Mouse (Mus musculus) forebrain, embryonic 16.5 days (tissue): Measurements from ENCODE around the gene Ndufs3. TPM values are rescaled to one million over a fixed set of nuclear protein-coding genes. Genes with fewer than 3 reads are reported as not detected.

Experiments used
- ATAC-seq: fragments of 200-750 bp; cut with Nextera tagmentation; 2 replicates; pipeline ENCODE4 v1.8.0; 2017; ENCODE audit warnings: mild to moderate bottlenecking, moderate library complexity
- H3K27ac ChIP-seq: fragments of 300-500 bp; sonication (generic); 2 replicates; pipeline ENCODE4 v1.5.1; 2014; ENCODE audit warnings: low read length, control low read depth
- H3K27me3 ChIP-seq: fragments of 300-500 bp; sonication (generic); replicated peaks from 2 replicates; pipeline ENCODE4 v1.6.1; 2014; ENCODE audit warnings: low read length; ENCODE audit not compliant: control insufficient read depth, insufficient read depth
- H3K36me3 ChIP-seq: fragments of 300-500 bp; sonication (generic); 2 replicates; pipeline ENCODE4 v1.6.1; 2014; ENCODE audit not compliant: control insufficient read depth, insufficient read depth
- H3K4me1 ChIP-seq: fragments of 300-500 bp; sonication (generic); replicated peaks from 2 replicates; pipeline ENCODE4 v1.6.1; 2014; ENCODE audit warnings: low read length; ENCODE audit not compliant: control insufficient read depth, insufficient read depth
- H3K4me2 ChIP-seq: fragments of 300-500 bp; sonication (generic); 2 replicates; pipeline ENCODE4 v1.6.1; 2014; ENCODE audit warnings: mild to moderate bottlenecking, low read length, control low read depth
- H3K4me3 ChIP-seq: fragments of 300-500 bp; sonication (generic); replicated peaks from 2 replicates; pipeline ENCODE4 v1.5.1; 2014; ENCODE audit warnings: mild to moderate bottlenecking, low read length, control low read depth
- H3K9ac ChIP-seq: fragments of 300-500 bp; sonication (generic); replicated peaks from 2 replicates; pipeline ENCODE4 v1.6.1; 2014; ENCODE audit warnings: low read depth, low read length, control low read depth
- H3K9me3 ChIP-seq: fragments of 300-500 bp; sonication (generic); 2 replicates; pipeline ENCODE4 v1.6.1; 2016; ENCODE audit warnings: low read length; ENCODE audit not compliant: control insufficient read depth
- WGBS: fragments of 180-500 bp; shearing (Covaris S2); extraction: QIAGEN DNeasy Blood & Tissue Kit; methylation state at CpG from one replicate; pipeline ENCODE4 v1.1.7; 2014; 5-methylcytosine and 5-hydroxymethylcytosine counted together
- polyA plus RNA-seq: library from polyadenylated mRNA; unstranded; fragments of >200 nt; fragmentation: Nextera tagmentation; extraction: Ambion mirVana; gene quantifications from 2 replicates; pipeline ENCODE4 v1.2.1, GENCODE M21; 2015

Ndufs3 gene
- polyA plus RNA-seq, 1 experiment from 2014 or later, result 212 TPM

DNA sequence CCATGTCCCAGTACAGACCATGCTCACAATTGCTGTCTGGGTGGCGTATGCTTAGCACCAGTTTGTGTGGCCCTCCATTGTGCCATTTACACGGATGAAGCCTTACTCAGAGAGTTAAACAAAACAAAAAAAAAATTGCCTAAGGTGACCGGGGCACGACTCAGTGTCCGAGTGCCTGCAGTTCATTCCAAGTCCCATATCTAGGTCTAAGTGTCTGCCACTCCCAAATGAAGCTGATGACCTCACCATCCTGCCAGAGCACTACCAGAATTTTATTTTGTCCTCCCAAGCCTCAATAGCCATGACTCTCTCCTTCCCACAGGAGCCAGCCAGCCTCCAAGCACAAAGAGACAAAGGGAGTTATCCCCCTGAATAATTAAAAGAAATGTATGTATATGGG is 17.0 kb downstream of the Ndufs3 start:
- Histone ChIP-seq H3K36me3 (peaks cover 4% of the 10 kb centered on the region; the same call in 1 of the 2 replicates), H3K9ac (peak overlapping the region; percentile 83), H3K4me3 (peak overlapping the region; percentile 72), H3K4me2 (peak overlapping the region; percentile 69), H3K27me3 (0 out of 2 replicates have a peak, but pooled peaks cover 6% of the 10 kb centered on the region), H3K9me3 (no peaks in the 10 kb centered on the region), H3K27ac (no peak overlapping the region), H3K4me1 (peaks cover 33% of the 10 kb centered on the region)
- 66% methylated on average over 5 of the region's 5 CpGs for WGBS
- no peak for ATAC-seq

DNA sequence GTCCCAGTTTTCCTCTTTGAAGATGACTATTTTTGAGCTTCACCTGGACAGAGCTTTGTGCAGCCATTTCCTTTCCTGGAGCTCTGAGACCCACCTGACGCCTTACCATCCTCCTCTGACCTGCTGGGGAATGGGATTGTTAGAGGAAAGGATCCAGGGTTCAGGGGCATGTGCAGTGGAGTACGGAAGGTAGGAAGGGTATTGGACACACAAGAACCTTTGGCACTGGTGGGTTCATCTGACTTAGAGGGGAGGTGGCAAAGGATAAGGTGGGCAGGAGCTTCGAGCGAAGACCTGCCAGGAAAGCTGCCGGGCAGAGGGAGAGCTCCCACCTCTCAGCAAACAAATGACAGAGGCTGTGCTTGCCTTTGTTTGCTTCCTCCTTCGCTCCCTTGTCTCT is 18.2 kb downstream of the Ndufs3 start:
- H3K9me3 ChIP-seq, result no peaks in the 10 kb centered on the region
- peaks cover 33% of the 10 kb centered on the region for H3K4me1 ChIP-seq
- peak overlapping the region; percentile 80 for H3K27ac ChIP-seq
- H3K9ac ChIP-seq, result peak overlapping the region; percentile 83
- no peak for ATAC-seq
- H3K27me3 ChIP-seq, result 0 out of 2 replicates have a peak, but pooled peaks cover 6% of the 10 kb centered on the region
- WGBS, result 27% methylated on average over 6 of the region's 6 CpGs
- peak overlapping the region; percentile 69 for H3K4me2 ChIP-seq
- no peaks in the 10 kb centered on the region for H3K36me3 ChIP-seq
- H3K4me3 ChIP-seq, result peak overlapping the region; percentile 72

DNA sequence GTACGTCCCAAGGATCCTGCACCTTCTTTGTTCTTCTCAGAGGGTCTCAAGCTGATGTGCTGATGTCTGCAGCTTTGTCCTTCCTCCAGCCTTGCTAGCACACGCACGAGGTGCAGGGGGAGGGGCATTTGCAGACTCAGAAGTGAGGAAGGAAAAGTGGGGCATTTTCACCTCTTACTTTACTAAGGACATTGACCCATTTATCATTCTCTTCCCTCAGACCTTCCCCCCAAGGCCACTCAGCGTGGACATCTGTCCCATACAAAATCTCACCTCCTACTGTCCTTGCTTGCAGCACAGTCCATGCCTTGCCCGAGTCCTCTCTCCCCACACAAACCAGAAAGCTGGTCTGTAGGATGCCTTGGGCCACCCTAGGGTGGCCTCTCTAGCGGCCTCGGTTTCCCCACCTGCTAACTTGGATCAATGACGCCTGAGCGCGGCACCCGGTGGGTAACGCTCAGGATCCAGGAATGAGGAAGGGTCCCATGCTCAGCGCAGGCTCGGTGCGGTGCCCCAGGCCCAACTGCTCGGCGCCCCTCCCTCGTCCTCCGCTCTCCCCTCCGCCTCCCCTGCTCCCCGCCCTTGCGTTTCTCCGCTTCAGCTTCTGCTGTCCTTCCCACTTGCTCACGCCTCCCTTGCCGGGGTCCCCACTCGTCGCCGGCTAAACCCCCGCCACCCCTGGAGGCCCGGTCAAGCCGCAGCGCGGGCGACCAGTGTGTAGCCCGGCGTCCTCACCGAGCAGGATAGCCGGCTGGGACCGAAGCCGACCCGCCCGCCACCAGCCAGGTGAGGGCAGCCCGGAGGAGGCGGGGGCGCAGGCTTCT is 19.2 kb downstream of the Ndufs3 start, which contains the start of gene C1qtnf4:
Gene C1qtnf4 (plus strand): TSS at position 643 of the 824 bp plus-strand sequence.
- no peaks in the 10 kb centered on the region for H3K9me3 ChIP-seq
- H3K4me1 ChIP-seq, result peaks cover 33% of the 10 kb centered on the region
- H3K4me2 ChIP-seq, result peak within 1 kb of the TSS; percentile 69
- 0 out of 2 replicates have a peak, but pooled peaks cover 6% of the 10 kb centered on the region for H3K27me3 ChIP-seq
- peak within 1 kb of the TSS; percentile 80 for H3K27ac ChIP-seq
- peak within 1 kb of the TSS; percentile 83 for H3K9ac ChIP-seq
- under 1% methylated on average over 45 of the region's 45 CpGs for WGBS
- ATAC-seq, result peak; percentile 84
- H3K36me3 ChIP-seq, result no peaks in the 10 kb centered on the region
- H3K4me3 ChIP-seq, result peak within 1 kb of the TSS; percentile 72

DNA sequence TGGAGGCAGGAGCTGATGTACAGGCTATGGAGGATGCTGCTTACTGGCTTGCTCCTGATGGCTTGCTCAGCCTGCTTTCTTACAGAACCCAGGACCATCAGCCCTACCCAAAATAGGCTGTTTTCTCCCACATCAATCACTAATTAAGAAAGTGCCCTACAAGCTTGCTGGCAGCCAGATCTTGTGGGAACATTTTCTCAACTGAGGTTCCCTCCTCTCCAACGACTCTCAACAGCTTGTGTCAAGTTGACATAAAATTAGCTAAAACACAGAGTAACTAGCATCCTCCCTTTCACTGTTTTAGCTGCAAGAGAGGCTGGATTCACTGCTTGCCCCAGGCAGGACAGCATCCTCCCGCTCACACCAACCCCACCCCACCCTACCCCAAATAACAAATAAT is 22.8 kb downstream of the Ndufs3 start:
- WGBS, result 76% methylated on average over 2 of the region's 2 CpGs
- Histone ChIP-seq H3K27me3 (no peaks in the 10 kb centered on the region), H3K4me2 (no peak overlapping the region), H3K36me3 (no peaks in the 10 kb centered on the region), H3K9me3 (no peaks in the 10 kb centered on the region), H3K27ac (no peak overlapping the region), H3K4me1 (peaks cover 16% of the 10 kb centered on the region), H3K4me3 (no peak overlapping the region), H3K9ac (no peak overlapping the region)
- ATAC-seq, result no peak

DNA sequence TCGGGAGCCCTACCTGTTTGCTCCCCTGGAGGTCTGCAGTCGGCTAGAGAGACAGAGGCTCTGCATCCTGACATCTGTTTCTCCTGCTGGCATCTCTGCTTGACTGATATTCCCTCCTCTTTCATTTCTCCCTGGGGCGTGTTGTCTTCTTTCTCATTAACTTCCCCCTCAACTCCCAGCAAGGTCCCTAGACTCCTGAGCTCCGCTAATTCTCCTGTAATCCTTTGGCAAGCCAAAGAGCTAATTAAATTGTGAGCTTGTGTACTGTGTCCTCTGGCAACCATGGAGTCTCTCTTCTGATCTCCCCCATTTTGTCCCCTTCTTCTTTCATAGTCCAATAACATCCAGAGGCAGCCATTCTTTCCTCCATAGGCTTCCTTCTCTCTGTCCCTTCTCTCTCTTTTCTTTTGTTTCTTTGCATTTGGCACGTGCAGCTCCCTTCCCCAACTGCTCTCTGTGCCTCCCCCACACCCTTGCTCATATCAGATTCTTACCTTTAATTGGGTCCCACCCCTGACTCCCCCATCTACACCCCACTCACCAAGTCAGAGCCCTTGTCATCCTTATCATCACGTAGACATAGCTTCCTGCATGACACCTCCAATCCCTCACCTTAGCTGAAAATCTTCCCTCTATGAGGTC is 24.4 kb downstream of the Ndufs3 start:
- peaks cover 11% of the 10 kb centered on the region for H3K4me1 ChIP-seq
- H3K27me3 ChIP-seq, result no peaks in the 10 kb centered on the region
- H3K4me3 ChIP-seq, result no peak overlapping the region
- no peak overlapping the region for H3K4me2 ChIP-seq
- H3K9ac ChIP-seq, result no peak overlapping the region
- no peaks in the 10 kb centered on the region for H3K9me3 ChIP-seq
- WGBS, result 5% methylated on average over 6 of the region's 6 CpGs
- ATAC-seq, result no peak
- H3K27ac ChIP-seq, result no peak overlapping the region
- no peaks in the 10 kb centered on the region for H3K36me3 ChIP-seq

DNA sequence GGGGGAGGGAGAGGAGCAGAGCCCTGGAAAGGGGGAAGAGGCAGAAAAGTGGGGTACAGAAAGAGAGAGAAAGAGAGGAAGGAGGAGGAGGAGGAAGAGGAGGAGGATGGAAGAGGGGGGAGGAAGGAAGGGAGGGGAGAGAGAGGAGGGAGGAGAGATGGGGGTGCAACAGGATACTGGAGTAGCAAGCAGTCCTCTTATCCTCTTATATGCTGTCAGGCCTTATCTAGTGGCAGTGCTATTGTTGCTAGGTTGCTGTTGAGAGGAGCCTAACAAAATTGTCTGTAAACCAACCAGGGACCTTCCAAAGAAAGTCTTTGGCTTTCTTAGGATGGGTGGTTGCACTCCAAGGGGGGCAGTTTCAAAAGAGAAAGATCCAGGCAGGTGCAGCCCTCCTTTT is 25.2 kb downstream of the Ndufs3 start:
- no peaks in the 10 kb centered on the region for H3K27me3 ChIP-seq
- H3K4me3 ChIP-seq, result no peak overlapping the region
- ATAC-seq, result no peak
- H3K4me1 ChIP-seq, result peaks cover 7% of the 10 kb centered on the region
- H3K9me3 ChIP-seq, result no peaks in the 10 kb centered on the region
- H3K27ac ChIP-seq, result no peak overlapping the region
- no peak overlapping the region for H3K9ac ChIP-seq
- H3K36me3 ChIP-seq, result no peaks in the 10 kb centered on the region
- no peak overlapping the region for H3K4me2 ChIP-seq

DNA sequence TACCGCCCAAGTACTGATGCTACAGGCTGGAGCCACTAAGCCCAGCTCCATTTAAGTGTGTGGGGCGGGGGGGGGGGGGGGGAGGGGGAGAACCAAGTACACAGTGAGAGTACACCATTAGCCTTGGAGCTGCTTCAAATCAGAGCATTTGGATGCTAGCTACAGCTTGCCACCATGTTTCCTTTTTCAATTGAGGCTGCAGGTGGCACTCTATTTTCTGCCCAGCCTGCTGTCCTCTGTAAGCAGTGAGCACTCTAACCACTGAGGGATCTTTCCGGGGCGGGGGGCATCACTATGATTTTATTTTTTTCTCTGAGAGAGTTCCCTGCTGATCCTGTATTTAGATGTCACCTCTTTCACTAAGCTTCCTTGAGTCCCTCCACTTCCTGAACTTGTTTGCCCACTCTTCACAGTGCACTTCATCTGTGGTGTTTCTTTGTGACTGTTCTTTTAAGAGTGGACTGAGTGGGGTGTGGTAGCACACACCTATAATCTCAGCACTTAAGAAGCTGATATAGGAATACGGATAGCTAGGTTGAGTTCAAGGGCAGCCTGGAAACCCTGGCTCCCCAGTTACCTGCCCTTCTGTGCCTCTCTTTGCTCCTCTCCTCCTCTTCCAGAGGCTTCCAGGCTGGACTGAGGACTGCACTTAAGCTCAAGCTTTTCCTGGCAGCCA is 26.9 kb downstream of the Ndufs3 start:
- Histone ChIP-seq H3K4me1 (peaks cover 4% of the 10 kb centered on the region), H3K36me3 (no peaks in the 10 kb centered on the region), H3K4me3 (no peak overlapping the region), H3K4me2 (no peak overlapping the region), H3K27ac (no peak overlapping the region), H3K27me3 (no peaks in the 10 kb centered on the region), H3K9me3 (no peaks in the 10 kb centered on the region), H3K9ac (no peak overlapping the region)
- no peak for ATAC-seq
- 77% methylated on average over 4 of the region's 5 CpGs for WGBS

DNA sequence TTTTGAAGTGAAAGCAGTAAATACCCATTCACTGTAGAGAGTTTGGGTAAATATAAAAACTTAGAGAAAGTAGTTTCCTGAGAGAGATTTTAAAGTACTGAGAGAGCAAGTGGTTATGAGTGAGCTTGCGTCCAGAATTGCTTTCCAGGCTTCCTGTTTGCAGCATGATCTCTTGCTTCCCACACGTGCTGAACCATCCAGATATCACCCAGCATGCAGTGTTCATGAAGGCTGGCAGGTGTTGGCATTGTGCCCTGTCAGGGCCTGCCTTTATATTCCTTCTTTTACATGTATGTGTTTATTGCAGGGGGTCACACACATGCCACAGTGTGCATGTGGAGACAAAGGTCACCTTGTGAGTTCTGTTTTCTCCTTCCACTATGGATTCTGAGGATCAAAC is 29.4 kb downstream of the Ndufs3 start:
- no peaks in the 10 kb centered on the region for H3K9me3 ChIP-seq
- no peak overlapping the region for H3K4me3 ChIP-seq
- no peaks in the 10 kb centered on the region for H3K36me3 ChIP-seq
- H3K9ac ChIP-seq, result no peak overlapping the region
- H3K4me2 ChIP-seq, result no peak overlapping the region
- no peaks in the 10 kb centered on the region for H3K27me3 ChIP-seq
- ATAC-seq, result no peak
- no peak overlapping the region for H3K27ac ChIP-seq
- WGBS, result 73% methylated on average over 2 of the region's 2 CpGs
- peaks cover 10% of the 10 kb centered on the region for H3K4me1 ChIP-seq

DNA sequence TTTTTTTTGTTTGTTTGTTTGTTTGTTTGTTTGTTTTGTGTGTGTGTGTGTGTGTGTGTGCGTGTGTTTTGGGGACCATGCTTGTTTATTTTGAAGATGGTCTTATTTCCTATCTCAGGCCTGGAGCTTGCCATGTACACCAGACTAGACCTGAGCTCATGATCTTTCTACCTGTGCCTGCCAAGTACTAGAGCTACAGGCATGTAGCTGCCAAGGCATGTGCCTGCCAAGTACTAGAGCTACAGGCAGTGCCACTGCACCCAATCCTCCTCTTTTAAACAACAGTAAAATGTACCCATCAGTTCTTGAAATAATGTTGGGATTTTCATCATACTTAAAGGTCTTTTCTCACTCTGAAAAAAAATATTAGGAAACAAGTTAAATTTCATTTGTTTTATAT is 30.6 kb downstream of the Ndufs3 start:
- Histone ChIP-seq H3K9me3 (no peaks in the 10 kb centered on the region), H3K36me3 (no peaks in the 10 kb centered on the region), H3K4me2 (no peak overlapping the region), H3K27me3 (no peaks in the 10 kb centered on the region), H3K4me3 (no peak overlapping the region), H3K9ac (no peak overlapping the region), H3K4me1 (peaks cover 10% of the 10 kb centered on the region; the same call in 1 of the 2 replicates), H3K27ac (no peak overlapping the region)
- ATAC-seq, result no peak
- WGBS, result 72% methylated on average over 1 of the region's 1 CpGs
